Mouse (Mus musculus) layer of hippocampus, postnatal 25 days (tissue): ENCODE data around the gene Eapp. TPM values are rescaled to one million over a fixed set of nuclear protein-coding genes. Genes with fewer than 3 reads are reported as not detected.
"Not testable (repeated sequence)": the region's sequence is repeated elsewhere in the genome, so short reads cannot be mapped to it uniquely, and the experiment has no call there.

Experiments used
- DNase-seq, 2 experiments: peaks; one replicate each; pipeline ENCODE4 v3.0.0; 2022; ENCODE audit warnings: mixed read lengths in 2 of 2, low spot score in 1 of 2; ENCODE audit errors: extremely low spot score in 1 of 2
- total RNA-seq, 2 experiments: library from RNA; stranded (reverse); gene quantifications; 2 replicates each; pipeline ENCODE4 v1.2.3; 2021

Eapp gene
- total RNA-seq, result 10 to 100 TPM; 41.3 to 44.9 TPM

GRCm38 (mm10) chr12:54695511-54696241, at the start of gene Eapp:
Eapp (minus strand) TSS chr12:54695897.
- DNase-seq, result peak; percentile 86 to 89

- peak in 1 of 2 experiments; percentile 23 for DNase-seq
Measured at GRCm38 (mm10) chr12:54738661-54739243, 43.1 kb upstream of the Eapp start.

GRCm38 (mm10) chr12:54737891-54738660, 42.4 kb upstream of the Eapp start:
- not testable (repeated sequence) for DNase-seq

GRCm38 (mm10) chr12:54734307-54735131, 38.8 kb upstream of the Eapp start:
- not testable (repeated sequence) for DNase-seq

- not testable (repeated sequence) for DNase-seq
Measured at GRCm38 (mm10) chr12:54729140-54730059, 33.7 kb upstream of the Eapp start.

- DNase-seq, result not testable (repeated sequence)
Measured at GRCm38 (mm10) chr12:54718871-54719786, 23.4 kb upstream of the Eapp start.

GRCm38 (mm10) chr12:54717516-54717915, 21.8 kb upstream of the Eapp start:
- DNase-seq, result not testable (repeated sequence)

- DNase-seq, result peak in 1 of 2 experiments; percentile 27
Measured at GRCm38 (mm10) chr12:54713822-54714626, 18.3 kb upstream of the Eapp start.

GRCm38 (mm10) chr12:54710494-54710879, 14.8 kb upstream of the Eapp start:
- DNase-seq, result not testable (repeated sequence)

- DNase-seq, result not testable (repeated sequence)
Measured at GRCm38 (mm10) chr12:54709691-54710493, 14.2 kb upstream of the Eapp start.

- no peak for DNase-seq
Measured at GRCm38 (mm10) chr12:54699394-54699793, 3.7 kb upstream of the Eapp start.

- DNase-seq, result no peak
Measured at GRCm38 (mm10) chr12:54697791-54698250, 2.1 kb upstream of the Eapp start.

GRCm38 (mm10) chr12:54697003-54697597, 1.4 kb upstream of the Eapp start:
- DNase-seq, result no peak

- DNase-seq, result peak; percentile 77 to 88
Measured at GRCm38 (mm10) chr12:54696242-54697002, 725 bp upstream of the Eapp start.

GRCm38 (mm10) chr12:54694847-54695510, 718 bp downstream of the Eapp start:
- DNase-seq, result no peak
